Mouse (Mus musculus) cortical plate, adult 2 months (tissue): ENCODE data around the gene Stxbp6.

Experiments used
- CTCF ChIP-seq: fragments of 200-500 bp; IDR thresholded peaks from 2 replicates; pipeline ENCODE4 v1.5.1; 2011; ENCODE audit warnings: mild to moderate bottlenecking, control low read depth, low read length; ENCODE audit not compliant: insufficient read depth; ENCODE audit errors: extremely low read depth
- POLR2A ChIP-seq: fragments of 200-500 bp; IDR thresholded peaks from 2 replicates; pipeline ENCODE4 v1.6.1; 2011; ENCODE audit warnings: mild to moderate bottlenecking, low read length, control low read depth; ENCODE audit not compliant: insufficient read depth; ENCODE audit errors: extremely low read depth

GRCm38 (mm10) chr12:44899173-44899870 lies 175.2 kb downstream of the Stxbp6 start:
- TF ChIP-seq CTCF (no peak), POLR2A (no peak)
